Mouse (Mus musculus) embryonic facial prominence, embryonic 12.5 days (tissue): Measurements from ENCODE around the gene Paf1. TPM values are rescaled to one million over a fixed set of nuclear protein-coding genes. Genes with fewer than 3 reads are reported as not detected.

Experiments
- ATAC-seq: fragments of 200-750 bp; cut with Nextera tagmentation; 2 replicates; pipeline ENCODE4 v1.8.0; 2017; ENCODE audit not compliant: insufficient number of reproducible peaks, insufficient read depth, low FRiP score, low TSS enrichment
- H3K27ac ChIP-seq: fragments of 300-500 bp; sonication (generic); 2 replicates; pipeline ENCODE4 v1.5.1; 2016; ENCODE audit warnings: mild to moderate bottlenecking
- H3K27me3 ChIP-seq: fragments of 300-500 bp; sonication (generic); 2 replicates; pipeline ENCODE4 v1.6.1; 2016; ENCODE audit warnings: mild to moderate bottlenecking, moderate library complexity
- H3K36me3 ChIP-seq: fragments of 300-500 bp; sonication (generic); 2 replicates; pipeline ENCODE4 v1.6.1; 2016; ENCODE audit warnings: mild to moderate bottlenecking
- H3K4me1 ChIP-seq: fragments of 300-500 bp; sonication (generic); 2 replicates; pipeline ENCODE4 v1.6.1; 2016
- H3K4me2 ChIP-seq: fragments of 300-500 bp; sonication (generic); replicated peaks from 2 replicates; pipeline ENCODE4 v1.6.1; 2016; ENCODE audit warnings: mild to moderate bottlenecking, moderate library complexity
- H3K4me3 ChIP-seq: fragments of 300-500 bp; sonication (generic); 2 replicates; pipeline ENCODE4 v1.5.1; 2016; ENCODE audit warnings: mild to moderate bottlenecking
- H3K9ac ChIP-seq: fragments of 300-500 bp; sonication (generic); 2 replicates; pipeline ENCODE4 v1.6.1; 2016; ENCODE audit warnings: mild to moderate bottlenecking, moderate library complexity
- H3K9me3 ChIP-seq: fragments of 300-500 bp; sonication (generic); 2 replicates; pipeline ENCODE4 v1.6.1; 2016; ENCODE audit warnings: mild to moderate bottlenecking, moderate library complexity
- WGBS: fragments of 180-500 bp; shearing (Covaris S2); methylation state at CpG from one replicate; pipeline ENCODE4 v1.1.7; 2016; 5-methylcytosine and 5-hydroxymethylcytosine counted together
- polyA plus RNA-seq: library from polyadenylated mRNA; unstranded; fragments of >200 nt; fragmentation: Nextera tagmentation; extraction: Ambion mirVana; gene quantifications from 2 replicates; pipeline ENCODE4 v1.2.1, GENCODE M21; 2016

The Paf1 gene
- polyA plus RNA-seq, 1 experiment from 2014 or later, result 82.2 TPM

DNA sequence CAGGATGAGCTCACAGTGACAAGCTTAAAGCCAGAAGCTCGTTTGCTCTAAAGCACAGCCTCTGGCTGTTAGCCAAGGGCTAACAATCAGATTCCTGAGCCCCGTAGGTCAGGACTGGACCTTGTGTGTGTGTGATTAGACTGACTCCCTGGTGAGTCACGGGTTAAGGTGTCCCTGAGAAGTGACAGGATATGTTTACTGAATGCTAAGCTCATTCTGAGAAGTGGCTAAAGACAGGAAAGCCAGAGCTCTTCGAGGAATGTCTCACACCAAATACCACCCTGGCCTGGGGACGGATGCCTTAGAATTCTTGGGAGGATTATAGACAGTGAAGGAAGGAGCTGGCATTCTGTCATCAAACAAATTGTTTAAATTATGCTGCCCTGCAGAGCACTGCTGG is 34.8 kb upstream of the Paf1 start:
- Histone ChIP-seq H3K27me3 (no peaks in the 10 kb centered on the region), H3K27ac (peak overlapping the region; percentile 80), H3K36me3 (peaks cover 66% of the 10 kb centered on the region), H3K4me1 (peaks cover 20% of the 10 kb centered on the region), H3K4me3 (no peak overlapping the region), H3K4me2 (no peak overlapping the region), H3K9me3 (no peaks in the 10 kb centered on the region), H3K9ac (no peak overlapping the region)
- 8% methylated on average over 5 of the region's 5 CpGs for WGBS
- ATAC-seq, result no peak

DNA sequence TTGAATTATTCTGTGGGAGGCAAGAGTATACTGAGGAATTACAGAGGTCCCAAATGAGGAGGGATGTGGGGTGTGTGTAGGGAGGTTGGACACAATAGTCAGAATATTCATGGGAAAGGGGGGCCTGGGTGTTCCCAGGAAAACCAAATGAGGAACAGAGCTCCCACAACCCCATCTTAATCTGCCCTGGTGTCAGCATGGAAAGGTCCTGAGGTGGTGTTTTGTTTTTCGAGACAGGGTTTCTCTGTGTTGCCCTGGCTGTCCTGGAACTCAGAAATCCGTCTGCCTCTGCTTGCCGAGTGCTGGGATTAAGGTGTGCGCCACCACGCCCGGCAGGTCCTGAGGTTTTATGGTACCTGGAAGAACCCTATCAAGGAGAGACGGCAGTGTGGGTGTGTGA is 34.3 kb upstream of the Paf1 start:
- Histone ChIP-seq H3K4me2 (no peak overlapping the region), H3K9ac (no peak overlapping the region), H3K9me3 (no peaks in the 10 kb centered on the region), H3K4me3 (no peak overlapping the region), H3K27ac (peak overlapping the region; percentile 80), H3K27me3 (no peaks in the 10 kb centered on the region), H3K4me1 (peaks cover 20% of the 10 kb centered on the region), H3K36me3 (peaks cover 64% of the 10 kb centered on the region)
- WGBS, result 61% methylated on average over 7 of the region's 7 CpGs
- ATAC-seq, result no peak

DNA sequence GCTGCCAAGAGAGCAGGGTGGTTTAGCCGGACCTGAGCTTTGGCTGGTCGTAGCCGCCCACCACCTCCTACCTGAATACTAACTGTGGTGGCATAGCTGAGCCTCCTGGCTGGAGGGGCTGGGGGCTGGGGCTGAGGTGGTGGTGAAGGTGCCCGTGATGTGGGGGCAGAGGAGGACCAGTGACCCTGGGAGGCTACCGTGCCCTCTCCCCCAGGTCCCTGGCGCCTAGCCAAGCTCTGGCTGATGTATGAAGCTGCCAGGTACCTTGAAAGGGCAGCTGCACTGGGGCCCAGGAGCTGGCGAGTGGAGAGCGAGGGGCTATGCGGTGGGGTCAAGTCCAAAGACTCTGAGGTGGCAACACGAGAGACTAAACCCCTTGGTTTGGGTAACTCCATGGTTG is 32.9 kb upstream of the Paf1 start:
- Histone ChIP-seq H3K36me3 (peaks cover 65% of the 10 kb centered on the region), H3K4me2 (no peak overlapping the region), H3K9ac (no peak overlapping the region), H3K27me3 (no peaks in the 10 kb centered on the region), H3K4me1 (peaks cover 20% of the 10 kb centered on the region), H3K4me3 (no peak overlapping the region), H3K9me3 (no peaks in the 10 kb centered on the region), H3K27ac (no peak overlapping the region)
- ATAC-seq, result no peak
- 94% methylated on average over 10 of the region's 10 CpGs for WGBS

DNA sequence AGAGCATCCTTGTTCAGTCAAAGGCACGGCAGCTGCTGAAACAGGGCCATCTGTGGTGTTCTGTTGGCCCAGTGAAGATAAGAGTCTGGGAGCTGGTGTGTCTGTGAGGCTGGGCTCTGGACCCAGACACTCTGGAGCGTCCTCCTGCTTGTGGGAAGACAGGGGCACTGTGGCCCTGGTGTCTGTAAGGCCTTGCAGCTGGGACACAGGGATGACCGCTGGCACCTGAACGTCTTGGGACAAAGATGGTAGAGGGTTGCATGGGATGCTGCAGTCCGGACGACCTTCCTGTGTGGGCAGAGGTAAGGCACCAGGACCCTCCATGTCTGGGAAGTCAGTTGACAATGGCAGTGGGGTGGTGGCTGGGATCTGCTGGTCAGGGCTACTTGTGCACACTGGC is 32.5 kb upstream of the Paf1 start:
- no peak overlapping the region for H3K4me2 ChIP-seq
- no peak overlapping the region for H3K27ac ChIP-seq
- H3K9ac ChIP-seq, result no peak overlapping the region
- no peaks in the 10 kb centered on the region for H3K9me3 ChIP-seq
- H3K36me3 ChIP-seq, result peaks cover 66% of the 10 kb centered on the region
- ATAC-seq, result no peak
- no peak overlapping the region for H3K4me3 ChIP-seq
- 93% methylated on average over 6 of the region's 6 CpGs for WGBS
- H3K4me1 ChIP-seq, result peaks cover 20% of the 10 kb centered on the region
- no peaks in the 10 kb centered on the region for H3K27me3 ChIP-seq

DNA sequence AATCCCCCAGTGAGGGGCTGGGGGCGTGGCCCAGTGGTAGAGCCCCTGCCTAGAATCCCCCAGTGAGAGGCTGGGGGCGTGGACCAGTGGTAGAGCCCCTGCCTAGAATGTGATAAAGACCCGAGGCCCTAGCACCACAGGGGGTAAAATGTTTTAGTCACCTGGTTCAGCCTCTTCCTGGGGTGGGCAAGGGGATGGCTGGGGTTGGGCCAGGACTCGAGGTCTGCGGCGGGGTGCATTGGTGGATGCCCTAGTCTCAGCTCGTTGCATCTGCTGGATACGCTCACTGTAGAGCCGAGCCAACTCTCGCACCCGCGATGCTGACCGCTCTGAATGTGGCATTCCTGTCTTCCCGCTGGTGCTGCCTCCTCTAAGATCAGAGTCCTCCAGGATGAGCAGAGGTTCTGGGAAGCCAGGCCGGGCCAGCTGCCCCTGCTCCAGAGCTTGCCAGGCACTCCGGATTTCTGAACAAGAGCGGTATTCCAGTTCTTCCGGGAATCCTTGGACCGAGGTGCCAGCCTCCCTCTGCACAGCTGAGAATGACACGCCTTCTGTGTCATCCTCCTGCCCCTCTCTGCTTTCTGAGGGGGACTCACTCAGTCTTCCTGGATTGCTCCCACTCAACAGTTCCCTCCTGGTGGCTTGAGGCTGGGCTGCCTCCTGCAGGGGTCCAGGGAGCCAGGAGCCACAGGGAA is 31.0 kb upstream of the Paf1 start:
- Histone ChIP-seq H3K4me3 (no peak overlapping the region), H3K9me3 (no peaks in the 10 kb centered on the region), H3K9ac (no peak overlapping the region), H3K27ac (no peak overlapping the region), H3K36me3 (peaks cover 80% of the 10 kb centered on the region), H3K4me2 (no peak overlapping the region), H3K4me1 (peaks cover 18% of the 10 kb centered on the region), H3K27me3 (no peaks in the 10 kb centered on the region)
- ATAC-seq, result no peak
- 95% methylated on average over 20 of the region's 20 CpGs for WGBS

DNA sequence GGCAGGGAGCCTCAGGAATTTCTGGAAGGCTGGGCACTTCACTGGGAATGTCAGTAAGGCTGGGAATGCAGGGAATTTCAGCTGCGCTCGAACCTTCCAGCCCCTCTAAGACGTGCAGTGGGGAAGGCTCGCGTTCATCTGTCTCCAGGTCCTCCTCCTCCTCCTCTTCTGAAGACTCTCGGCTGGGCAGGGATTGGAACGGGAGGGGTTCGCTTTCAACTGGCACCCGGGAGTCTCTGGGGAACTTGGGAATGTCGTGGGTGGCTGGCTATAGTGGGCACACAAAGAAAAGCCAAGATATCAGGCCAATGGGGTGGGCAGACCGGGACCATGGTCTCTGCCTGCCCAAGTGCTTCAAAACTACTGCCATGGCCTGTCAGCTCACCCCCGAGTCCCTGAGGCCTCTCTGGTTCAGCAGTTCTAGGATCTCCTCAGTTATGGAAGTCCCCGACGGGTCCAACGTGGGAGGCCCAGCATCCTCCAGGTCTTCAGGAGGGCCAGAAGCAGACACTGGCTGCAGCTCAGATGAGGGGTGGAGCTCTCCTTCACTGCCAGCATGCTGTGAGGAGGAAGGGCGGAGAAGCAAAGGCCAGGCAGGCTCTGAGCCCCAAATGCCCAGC is 30.2 kb upstream of the Paf1 start:
- H3K4me3 ChIP-seq, result no peak overlapping the region
- ATAC-seq, result no peak
- H3K27ac ChIP-seq, result no peak overlapping the region
- no peaks in the 10 kb centered on the region for H3K9me3 ChIP-seq
- H3K36me3 ChIP-seq, result peaks cover 88% of the 10 kb centered on the region
- 89% methylated on average over 16 of the region's 16 CpGs for WGBS
- no peaks in the 10 kb centered on the region for H3K27me3 ChIP-seq
- peaks cover 10% of the 10 kb centered on the region for H3K4me1 ChIP-seq
- H3K4me2 ChIP-seq, result no peak overlapping the region
- no peak overlapping the region for H3K9ac ChIP-seq

DNA sequence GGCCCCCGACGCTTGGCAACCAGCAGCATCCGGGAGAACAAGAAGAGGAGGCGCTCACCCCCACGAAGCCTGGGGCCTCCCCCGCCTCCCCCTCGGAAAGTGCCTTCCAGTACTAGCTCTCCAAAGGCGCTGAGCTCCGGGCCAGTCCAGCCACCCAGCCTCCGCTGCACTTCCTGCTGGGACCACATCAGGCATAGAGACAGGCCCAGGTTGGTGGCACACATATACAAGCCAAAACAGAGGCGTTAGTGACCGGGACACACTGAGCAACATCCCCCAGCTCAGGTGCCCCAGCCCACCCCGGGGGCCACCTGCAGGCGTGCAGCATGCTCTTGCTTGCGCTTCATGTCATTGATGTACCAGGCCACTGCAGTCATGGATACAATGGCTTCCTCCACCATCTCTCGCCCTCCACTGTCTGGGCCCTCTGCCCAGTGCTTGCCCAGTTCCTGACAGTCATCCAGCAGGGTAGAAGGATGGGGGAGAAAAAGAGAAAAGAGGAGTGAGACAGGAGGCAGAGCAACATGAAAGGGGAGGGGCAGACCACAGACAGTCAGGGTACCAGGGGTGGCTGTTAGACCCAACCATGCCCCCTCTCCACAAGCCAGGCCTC is 25.0 kb upstream of the Paf1 start:
- WGBS, result 91% methylated on average over 16 of the region's 16 CpGs
- H3K36me3 ChIP-seq, result peaks cover 74% of the 10 kb centered on the region
- ATAC-seq, result no peak
- H3K4me2 ChIP-seq, result no peak overlapping the region
- H3K27ac ChIP-seq, result no peak overlapping the region
- no peak overlapping the region for H3K4me3 ChIP-seq
- no peaks in the 10 kb centered on the region for H3K9me3 ChIP-seq
- H3K9ac ChIP-seq, result no peak overlapping the region
- peaks cover 17% of the 10 kb centered on the region for H3K4me1 ChIP-seq
- no peaks in the 10 kb centered on the region for H3K27me3 ChIP-seq

DNA sequence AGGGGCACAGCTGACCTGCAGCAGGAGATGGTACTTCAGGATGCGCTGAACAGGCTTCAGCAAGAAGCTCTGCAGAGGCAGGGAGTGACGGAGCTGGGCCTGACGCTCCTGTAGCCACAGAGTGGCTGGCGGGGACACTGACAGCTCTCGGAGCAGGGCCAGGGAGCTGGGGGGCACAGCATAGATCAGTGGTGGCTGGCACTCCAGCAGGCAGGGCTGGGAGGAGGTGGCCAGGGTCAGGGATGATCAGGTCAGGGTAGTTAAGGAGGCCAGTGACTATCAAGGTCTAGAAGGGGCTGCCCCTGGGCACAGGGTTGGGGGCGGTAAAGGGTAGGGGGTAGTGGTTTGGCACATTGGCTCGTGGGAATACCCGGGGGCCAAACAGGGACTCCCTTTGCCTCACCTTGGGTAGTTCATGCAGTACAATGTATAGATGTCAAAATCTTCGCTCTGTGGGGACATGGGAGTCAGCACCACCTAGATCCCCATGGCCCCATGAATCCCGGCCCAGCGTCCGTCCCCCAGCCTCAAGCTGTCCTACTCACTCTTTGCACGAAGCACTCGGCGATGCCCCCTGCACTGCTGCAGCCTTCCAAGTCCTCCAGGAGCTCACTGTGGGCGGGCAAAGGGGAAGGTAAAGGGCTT is 24.4 kb upstream of the Paf1 start:
- no peak overlapping the region for H3K4me3 ChIP-seq

DNA sequence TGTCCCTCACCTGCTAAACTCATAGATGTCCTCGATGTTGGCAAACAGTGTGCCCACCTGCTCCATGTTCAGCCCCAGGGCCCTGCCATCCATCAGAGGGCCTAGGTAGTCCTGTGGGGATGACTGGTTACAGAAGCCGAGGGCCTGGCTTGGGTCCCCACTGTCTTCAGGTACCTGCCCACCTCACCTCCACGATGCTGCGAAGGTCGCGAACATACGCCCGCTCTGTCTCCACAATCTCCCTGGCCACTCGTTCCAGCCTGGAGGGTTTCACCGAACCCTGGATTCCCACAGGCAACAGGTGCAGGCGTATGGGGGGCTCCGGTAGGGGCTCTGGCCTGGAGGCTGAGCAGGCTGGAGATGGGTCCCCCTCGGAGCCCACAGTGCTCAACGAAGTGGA is 22.7 kb upstream of the Paf1 start:
- Histone ChIP-seq H3K27ac (no peak overlapping the region), H3K36me3 (peaks cover 53% of the 10 kb centered on the region), H3K27me3 (no peaks in the 10 kb centered on the region), H3K4me2 (peak overlapping the region; percentile 98), H3K9me3 (no peaks in the 10 kb centered on the region), H3K4me3 (peak overlapping the region; percentile 78), H3K9ac (peak overlapping the region; percentile 92), H3K4me1 (peaks cover 22% of the 10 kb centered on the region)
- WGBS, result 93% methylated on average over 14 of the region's 14 CpGs
- no peak for ATAC-seq

More for the DNA sequence above, 24.4 kb upstream of the Paf1 start:
- H3K4me2 ChIP-seq, result no peak overlapping the region
- H3K27me3 ChIP-seq, result no peaks in the 10 kb centered on the region
- H3K9me3 ChIP-seq, result no peaks in the 10 kb centered on the region
- WGBS, result 88% methylated on average over 16 of the region's 16 CpGs
- H3K36me3 ChIP-seq, result peaks cover 69% of the 10 kb centered on the region
- H3K27ac ChIP-seq, result no peak overlapping the region
- H3K4me1 ChIP-seq, result peaks cover 17% of the 10 kb centered on the region
- ATAC-seq, result no peak
- no peak overlapping the region for H3K9ac ChIP-seq

DNA sequence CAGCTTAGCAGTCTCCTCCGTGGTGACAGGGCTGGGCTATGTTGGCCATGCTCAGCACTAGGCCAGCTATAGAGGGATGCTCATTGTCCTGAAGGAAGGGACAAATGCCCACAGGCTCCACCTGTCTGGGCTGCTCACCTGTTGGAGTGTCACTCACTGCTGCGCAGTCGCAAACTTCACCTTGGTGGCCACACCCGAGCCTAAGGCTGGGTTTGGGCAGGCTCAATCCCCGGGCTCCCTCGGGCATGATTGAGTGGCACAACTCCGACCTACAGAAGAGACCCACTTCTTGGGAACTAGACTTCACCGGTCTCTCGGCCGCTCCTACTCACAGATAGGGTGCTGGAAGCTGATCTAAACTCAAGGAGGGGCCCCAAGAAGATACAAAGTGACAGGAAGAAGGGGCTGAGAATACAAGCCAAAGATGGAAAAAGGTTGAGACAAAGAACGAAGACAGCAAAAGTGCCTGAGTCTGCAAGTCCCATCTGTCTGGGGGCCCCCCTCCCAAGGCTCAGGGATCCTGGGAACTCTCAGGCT is 21.7 kb upstream of the Paf1 start:
- H3K36me3 ChIP-seq, result peaks cover 43% of the 10 kb centered on the region
- H3K4me1 ChIP-seq, result peaks cover 24% of the 10 kb centered on the region
- H3K9me3 ChIP-seq, result no peaks in the 10 kb centered on the region
- WGBS, result 7% methylated on average over 11 of the region's 11 CpGs
- H3K4me3 ChIP-seq, result peak overlapping the region; percentile 78
- no peak for ATAC-seq
- H3K27ac ChIP-seq, result peak overlapping the region; percentile 96
- peak overlapping the region; percentile 98 for H3K4me2 ChIP-seq
- no peaks in the 10 kb centered on the region for H3K27me3 ChIP-seq
- H3K9ac ChIP-seq, result peak overlapping the region; percentile 92

DNA sequence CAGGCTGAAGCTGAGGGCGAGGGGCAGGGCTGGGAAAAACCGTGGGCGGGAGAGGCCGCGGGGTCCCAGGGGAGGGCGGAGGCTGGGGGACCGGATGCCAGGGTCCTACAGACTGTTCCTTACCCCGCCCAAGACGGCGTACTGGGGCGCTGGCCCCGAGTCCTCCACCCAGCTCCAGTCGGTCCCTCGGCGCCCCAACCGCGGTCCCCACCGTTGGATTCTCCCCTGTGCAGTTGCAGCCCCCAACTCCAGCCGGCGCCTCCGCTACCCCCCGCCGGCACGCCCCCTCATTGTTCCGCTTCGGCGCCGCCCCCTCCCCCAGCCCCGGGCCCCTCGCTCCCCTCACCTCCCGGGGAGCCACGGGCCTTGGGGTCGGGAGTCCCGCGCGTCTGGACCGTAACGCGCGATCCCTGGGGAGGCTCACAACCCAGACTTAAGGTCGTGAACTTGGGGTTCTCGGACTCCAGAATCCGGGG is 21.2 kb upstream of the Paf1 start:
- peaks cover 29% of the 10 kb centered on the region for H3K4me1 ChIP-seq

More for the DNA sequence above, 21.2 kb upstream of the Paf1 start:
- Histone ChIP-seq H3K27me3 (no peaks in the 10 kb centered on the region), H3K4me2 (peak overlapping the region; percentile 98), H3K4me3 (peak overlapping the region; percentile 78), H3K9me3 (no peaks in the 10 kb centered on the region), H3K36me3 (peaks cover 38% of the 10 kb centered on the region), H3K9ac (peak overlapping the region; percentile 92), H3K27ac (peak overlapping the region; percentile 96)
- ATAC-seq, result no peak
- under 1% methylated on average over 30 of the region's 43 CpGs for WGBS
